Mouse (Mus musculus) cerebellum, postnatal 14 days (tissue): Measurements from ENCODE around the gene Heatr1.
"Not testable (repeated sequence)": the region's sequence is repeated elsewhere in the genome, so short reads cannot be mapped to it uniquely, and the experiment has no call there.

ENCODE experiments used
- DNase-seq, 2 experiments: peaks; one replicate each; pipeline ENCODE4 v3.0.0; 2021; ENCODE audit warnings: mixed read lengths in 2 of 2

Gene Heatr1

DNA sequence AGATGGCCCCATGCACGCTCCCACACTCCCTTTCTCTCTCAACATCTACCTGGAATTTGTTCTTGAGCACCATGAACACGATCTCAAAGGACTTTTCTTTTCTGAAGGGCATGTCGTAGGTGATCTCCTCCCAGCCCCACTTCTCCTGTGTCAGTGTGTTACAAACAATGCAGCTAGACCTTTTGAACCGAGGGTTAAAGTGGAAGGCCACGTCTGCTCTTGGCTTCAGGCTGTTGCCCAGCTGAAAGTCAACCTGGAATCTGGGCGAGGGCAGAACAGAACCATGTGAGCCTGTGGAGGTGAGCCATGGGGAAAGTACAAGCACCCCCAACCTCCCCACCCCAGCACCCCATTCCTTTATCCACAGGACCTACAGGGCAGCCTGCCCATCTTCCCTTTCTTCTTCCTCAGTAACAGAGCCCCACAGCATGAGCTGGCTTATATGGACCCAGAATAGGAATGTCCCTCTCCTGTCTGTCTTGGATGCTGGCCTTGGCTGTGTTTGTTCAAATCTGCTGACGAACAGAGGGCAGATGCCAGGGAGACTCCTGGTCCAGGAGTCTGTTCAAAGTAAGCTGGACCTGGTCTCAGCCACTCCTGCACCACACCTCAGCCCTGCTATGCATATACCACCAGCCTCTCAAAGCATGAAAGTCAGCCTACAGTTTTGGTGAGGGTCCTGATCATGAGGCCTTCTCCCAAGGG lies 60.0 kb downstream of the Heatr1 start:
- DNase-seq = no peak

DNA sequence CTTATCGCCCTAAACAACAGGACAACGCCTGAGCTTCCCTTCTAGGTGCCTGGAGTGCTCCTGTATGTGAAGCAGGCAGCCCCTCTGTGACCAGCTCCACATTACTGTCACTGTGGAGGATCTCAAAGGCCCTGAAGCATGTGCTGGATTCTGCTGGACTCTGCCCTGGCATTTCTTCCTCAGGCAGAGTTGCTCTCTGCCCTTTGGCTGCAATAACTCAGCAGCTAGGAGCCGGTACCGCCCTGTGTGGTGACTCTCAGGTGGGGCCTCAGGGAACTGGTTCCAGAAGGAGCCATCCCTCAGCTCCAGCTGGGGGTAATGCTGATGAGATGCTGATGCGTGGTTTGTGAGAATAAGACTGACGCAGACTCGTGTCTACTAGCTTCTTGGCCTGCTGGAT lies 61.9 kb downstream of the Heatr1 start:
- no peak for DNase-seq

DNA sequence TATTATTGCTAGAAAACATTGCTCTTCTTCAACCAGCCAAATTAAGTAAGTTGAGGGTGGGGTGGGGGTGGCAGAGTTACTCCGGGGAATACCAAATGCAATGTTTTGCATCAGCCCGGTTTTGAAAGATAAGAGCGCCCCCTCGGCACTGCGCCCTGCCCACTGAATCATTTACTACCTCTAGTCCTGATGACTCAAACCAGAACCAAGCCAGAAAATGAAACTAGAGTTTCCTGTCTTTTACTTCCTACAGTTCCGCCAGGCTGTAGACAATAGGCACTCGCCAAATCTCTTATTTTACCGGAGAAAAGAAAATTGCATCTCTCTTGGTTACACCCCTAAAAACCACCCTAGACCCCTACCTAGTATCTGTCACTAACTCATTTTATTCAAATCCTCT lies 65.6 kb downstream of the Heatr1 start:
- peak; percentile 49 to 63 for DNase-seq

- peak; percentile 91 to 92 for DNase-seq
Measured at GRCm38 (mm10) chr13:12460881-12461729, 66.3 kb downstream of the Heatr1 start.

DNA sequence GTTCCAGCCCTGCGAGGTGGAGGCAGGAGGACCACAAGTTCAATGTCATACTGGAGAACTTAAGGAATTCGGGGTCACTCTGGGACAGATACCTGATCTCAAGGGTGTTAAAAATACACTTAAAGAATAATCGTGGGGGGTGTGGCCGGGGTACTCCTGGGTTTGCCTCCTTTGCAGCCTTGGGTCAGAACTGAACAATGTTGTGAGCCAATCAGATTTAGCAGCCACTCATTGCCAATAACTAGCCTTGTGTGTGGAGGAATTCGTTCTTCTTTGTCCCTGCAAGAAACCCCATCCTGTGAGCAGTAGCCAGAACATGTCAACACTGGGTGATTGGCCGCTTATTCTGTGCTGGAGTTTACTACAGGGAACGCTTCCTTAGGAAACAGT lies 66.9 kb downstream of the Heatr1 start:
- no peak for DNase-seq

- no peak for DNase-seq
Measured at GRCm38 (mm10) chr13:12462623-12463022, 67.8 kb downstream of the Heatr1 start.

DNA sequence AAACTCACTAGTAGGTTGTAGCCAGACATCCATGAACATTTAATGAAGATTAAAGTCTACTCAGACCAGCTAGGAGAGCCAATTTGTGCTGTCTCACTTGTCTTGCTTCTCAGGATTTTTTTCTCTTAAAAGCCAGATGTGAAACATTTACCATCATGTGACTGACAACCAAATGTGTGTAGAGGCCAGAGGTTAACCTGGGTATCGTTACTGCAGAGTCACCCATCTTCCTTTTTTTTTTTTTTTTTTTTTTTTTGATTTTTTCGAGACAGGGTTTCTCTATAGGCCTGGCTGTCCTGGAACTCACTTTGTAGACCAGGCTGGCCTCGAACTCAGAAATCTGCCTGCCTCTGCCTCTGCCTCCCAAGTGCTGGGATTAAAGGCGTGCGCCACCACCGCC lies 69.3 kb downstream of the Heatr1 start:
- DNase-seq = not testable (repeated sequence)

GRCm38 (mm10) chr13:12464844-12465243 lies 70.0 kb downstream of the Heatr1 start, which contains the start of gene Lgals8:
Lgals8 (minus strand) TSS chr13:12464944.
- DNase-seq = no peak

GRCm38 (mm10) chr13:12468488-12468887 lies 73.7 kb downstream of the Heatr1 start:
- no peak for DNase-seq

DNA sequence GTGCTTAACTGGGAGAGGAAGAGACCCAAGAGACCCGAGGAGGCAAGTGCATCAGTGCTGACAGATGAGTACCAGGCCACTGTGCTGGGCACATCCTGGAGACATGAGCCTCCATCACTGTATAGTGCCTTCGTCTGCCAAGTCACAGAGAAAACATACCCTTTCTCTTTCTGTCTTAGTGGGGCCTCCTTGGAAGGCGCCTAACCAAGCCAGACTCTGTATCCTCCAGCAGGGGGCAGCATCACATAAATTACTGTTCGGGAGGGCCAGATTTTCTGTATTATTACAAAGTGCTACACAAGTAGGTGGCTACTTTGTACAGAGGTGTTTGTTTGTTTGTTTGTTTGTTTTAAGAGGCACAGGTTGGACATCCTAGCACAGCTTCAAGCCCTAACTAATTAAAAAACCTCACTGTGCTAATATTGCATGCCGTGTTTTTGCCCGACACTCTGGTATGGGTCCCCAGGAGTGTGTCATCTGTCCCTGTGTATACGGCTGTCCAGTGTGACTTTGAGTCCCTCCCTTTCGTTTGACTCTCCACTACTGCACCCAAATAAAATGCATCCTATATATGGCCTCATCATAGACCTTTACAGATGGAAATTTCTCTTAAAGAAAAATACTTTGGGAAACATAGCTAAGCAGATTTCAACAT lies 79.0 kb downstream of the Heatr1 start:
- peak; percentile 83 to 88 for DNase-seq

- no peak for DNase-seq
Measured at GRCm38 (mm10) chr13:12475239-12475638, 80.4 kb downstream of the Heatr1 start.

DNA sequence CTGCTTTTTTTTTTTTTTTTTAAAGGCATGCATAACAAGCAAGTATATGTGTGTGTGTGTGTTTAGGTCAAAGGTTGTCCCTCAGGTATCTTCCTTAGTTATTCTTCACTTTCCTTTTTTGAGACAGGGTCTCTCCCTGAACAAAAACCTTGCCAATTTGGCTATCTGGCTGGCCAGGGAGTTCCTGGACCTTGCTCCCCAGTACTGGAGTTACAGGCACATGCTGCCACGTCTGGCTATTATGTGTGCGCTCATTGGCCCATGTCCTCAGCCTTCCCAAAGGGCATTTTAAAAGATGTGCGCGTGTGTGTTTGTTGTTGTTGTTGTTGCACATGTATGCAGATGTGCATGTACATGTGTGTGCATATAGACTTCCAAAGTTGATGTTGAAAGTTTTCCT lies 82.1 kb downstream of the Heatr1 start:
- no peak for DNase-seq

DNA sequence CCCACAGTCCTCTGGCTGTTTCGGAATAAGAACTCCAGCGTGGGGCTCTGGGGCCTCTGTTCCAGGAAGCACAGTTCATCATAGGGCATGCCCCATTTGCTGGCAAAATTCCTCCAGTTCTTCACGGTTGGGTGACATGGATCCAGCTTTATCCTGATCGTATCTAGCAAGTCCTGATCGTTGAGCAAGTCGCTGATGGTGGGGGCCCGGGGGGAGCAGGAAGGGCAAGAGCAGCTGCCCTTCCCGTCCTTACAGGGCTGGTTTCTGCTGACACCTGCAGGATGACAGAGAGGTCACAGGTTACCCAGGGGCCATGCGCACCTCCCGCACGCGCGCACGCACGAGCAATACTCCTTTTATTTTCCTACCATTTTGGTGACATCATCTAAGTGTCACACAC lies 83.5 kb downstream of the Heatr1 start:
- no peak for DNase-seq

DNA sequence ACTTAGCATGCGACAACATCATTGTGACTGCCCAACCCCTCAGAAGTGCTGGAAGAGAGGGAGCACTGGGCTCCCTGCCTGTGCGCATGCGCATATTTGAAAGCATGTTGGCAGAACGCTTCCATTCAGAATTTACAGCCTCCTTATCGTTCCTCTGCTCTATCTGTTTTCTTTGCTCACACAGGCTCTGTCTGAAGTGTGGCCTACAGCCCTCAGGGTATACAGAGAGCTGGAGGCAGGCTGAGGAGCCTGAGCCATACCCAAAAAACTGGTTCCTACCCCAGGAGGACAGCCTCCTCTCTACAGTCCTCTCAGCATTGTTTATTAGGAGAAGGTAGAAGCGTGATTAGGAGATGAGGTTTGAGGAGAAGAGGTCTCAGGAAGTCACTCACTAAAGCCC lies 85.0 kb downstream of the Heatr1 start:
- DNase-seq = no peak

GRCm38 (mm10) chr13:12485197-12485596 lies 90.4 kb downstream of the Heatr1 start:
- no peak for DNase-seq

- DNase-seq = no peak
Measured at GRCm38 (mm10) chr13:12485640-12486039, 90.8 kb downstream of the Heatr1 start.
